Mouse (Mus musculus) lung, embryonic 15.5 days (tissue): ENCODE results near the gene Nlrp4c. TPM values are rescaled to one million over a fixed set of nuclear protein-coding genes. Genes with fewer than 3 reads are reported as not detected.
"Not testable (repeated sequence)": the region's sequence is repeated elsewhere in the genome, so short reads cannot be mapped to it uniquely, and the experiment has no call there.

Experiments used
- ATAC-seq: fragments of 200-750 bp; cut with Nextera tagmentation; 2 replicates; pipeline ENCODE4 v1.8.0; 2017; ENCODE audit warnings: moderate number of reproducible peaks, borderline replicate concordance; ENCODE audit not compliant: low FRiP score, low TSS enrichment; ENCODE audit errors: extremely low read depth
- H3K27ac ChIP-seq: fragments of 300-500 bp; sonication (generic); 2 replicates; pipeline ENCODE4 v1.5.1; 2015; ENCODE audit warnings: moderate library complexity, mild to moderate bottlenecking, inconsistent platforms
- H3K27me3 ChIP-seq: fragments of 300-500 bp; sonication (generic); 2 replicates; pipeline ENCODE4 v1.6.1; 2015; ENCODE audit warnings: inconsistent platforms
- H3K36me3 ChIP-seq: fragments of 300-500 bp; sonication (generic); 2 replicates; pipeline ENCODE4 v1.6.1; 2015; ENCODE audit warnings: inconsistent platforms
- H3K4me1 ChIP-seq: fragments of 300-500 bp; sonication (generic); 2 replicates; pipeline ENCODE4 v1.6.1; 2015; ENCODE audit warnings: inconsistent platforms
- H3K4me2 ChIP-seq: fragments of 300-500 bp; sonication (generic); 2 replicates; pipeline ENCODE4 v1.6.1; 2015; ENCODE audit warnings: inconsistent platforms, mild to moderate bottlenecking, moderate library complexity
- H3K4me3 ChIP-seq: fragments of 300-500 bp; sonication (generic); 2 replicates; pipeline ENCODE4 v1.5.1; 2015; ENCODE audit warnings: mild to moderate bottlenecking, inconsistent platforms
- H3K9ac ChIP-seq: fragments of 300-500 bp; sonication (generic); 2 replicates; pipeline ENCODE4 v1.6.1; 2015; ENCODE audit warnings: inconsistent platforms
- H3K9me3 ChIP-seq: fragments of 300-500 bp; sonication (generic); 2 replicates; pipeline ENCODE4 v1.6.1; 2016; ENCODE audit warnings: inconsistent platforms
- WGBS: fragments of 180-500 bp; shearing (Covaris S2); methylation state at CpG from one replicate; pipeline ENCODE4 v1.1.7; 2015; 5-methylcytosine and 5-hydroxymethylcytosine counted together
- polyA plus RNA-seq: library from polyadenylated mRNA; unstranded; fragments of >200 nt; fragmentation: Nextera tagmentation; extraction: Ambion mirVana; gene quantifications from 2 replicates; pipeline ENCODE4 v1.2.1, GENCODE M21; 2015

The Nlrp4c gene
- polyA plus RNA-seq = not detected in 2 replicates

GRCm38 (mm10) chr7:6044861-6045260 lies at the start of gene Nlrp4c:
TSS of gene Nlrp4c (plus strand) at chr7:6045161.
- no peak within 1 kb of the TSS for H3K27ac ChIP-seq
- H3K4me2 ChIP-seq = no peak within 1 kb of the TSS
- 83% methylated on average over 9 of the region's 11 CpGs for WGBS
- no peaks in the 10 kb centered on the region; the same call in 1 of the 2 replicates for H3K9me3 ChIP-seq
- no peaks in the 10 kb centered on the region for H3K36me3 ChIP-seq
- no peaks in the 10 kb centered on the region for H3K4me1 ChIP-seq
- H3K27me3 ChIP-seq = no peaks in the 10 kb centered on the region
- H3K9ac ChIP-seq = no peak within 1 kb of the TSS
- no peak for ATAC-seq
- no peak within 1 kb of the TSS for H3K4me3 ChIP-seq

- H3K4me2 ChIP-seq = no peak within 1 kb of the TSS
- ATAC-seq = no peak
- H3K36me3 ChIP-seq = no peaks in the 10 kb centered on the region
- no peaks in the 10 kb centered on the region; the same call in 1 of the 2 replicates for H3K9me3 ChIP-seq
- H3K27ac ChIP-seq = no peak within 1 kb of the TSS
- H3K4me1 ChIP-seq = no peaks in the 10 kb centered on the region
- H3K27me3 ChIP-seq = no peaks in the 10 kb centered on the region
- no peak within 1 kb of the TSS for H3K9ac ChIP-seq
- 88% methylated on average over 1 of the region's 1 CpGs for WGBS
- H3K4me3 ChIP-seq = no peak within 1 kb of the TSS
Measured at GRCm38 (mm10) chr7:6010910-6011309, 34.1 kb upstream of the Nlrp4c start, which contains the start of gene Vmn1r65. TSS of gene Vmn1r65 (minus strand) at chr7:6011010.

GRCm38 (mm10) chr7:6119501-6119900 lies 74.5 kb downstream of the Nlrp4c start:
- no peak overlapping the region for H3K4me2 ChIP-seq
- no peak for ATAC-seq
- H3K27ac ChIP-seq = no peak overlapping the region
- no peak overlapping the region for H3K4me3 ChIP-seq
- WGBS = 73% methylated on average over 3 of the region's 3 CpGs
- no peaks in the 10 kb centered on the region for H3K9me3 ChIP-seq
- no peaks in the 10 kb centered on the region for H3K27me3 ChIP-seq
- no peak overlapping the region for H3K9ac ChIP-seq
- H3K36me3 ChIP-seq = no peaks in the 10 kb centered on the region
- H3K4me1 ChIP-seq = no peaks in the 10 kb centered on the region

GRCm38 (mm10) chr7:6120104-6120503 lies 75.1 kb downstream of the Nlrp4c start:
- not testable (repeated sequence) for H3K4me3 ChIP-seq, ATAC-seq, H3K9ac ChIP-seq, H3K9me3 ChIP-seq, H3K36me3 ChIP-seq, H3K27ac ChIP-seq, H3K4me2 ChIP-seq, H3K4me1 ChIP-seq, H3K27me3 ChIP-seq
- 80% methylated on average over 2 of the region's 2 CpGs for WGBS

- H3K4me3 ChIP-seq, H3K4me1 ChIP-seq, H3K9me3 ChIP-seq, H3K27me3 ChIP-seq, H3K27ac ChIP-seq, H3K36me3 ChIP-seq, H3K9ac ChIP-seq, H3K4me2 ChIP-seq, ATAC-seq: not testable (repeated sequence)
- WGBS = 56% methylated on average over 1 of the region's 1 CpGs
Measured at GRCm38 (mm10) chr7:6121128-6121527, 76.2 kb downstream of the Nlrp4c start.

- no peak overlapping the region for H3K4me3 ChIP-seq
- H3K4me1 ChIP-seq = no peaks in the 10 kb centered on the region
- peaks cover 11% of the 10 kb centered on the region for H3K36me3 ChIP-seq
- peak; percentile 58; the same call in 1 of the 2 replicates for ATAC-seq
- H3K4me2 ChIP-seq = no peak overlapping the region
- H3K27me3 ChIP-seq = no peaks in the 10 kb centered on the region
- WGBS = 34% methylated on average over 7 of the region's 7 CpGs
- no peak overlapping the region for H3K9ac ChIP-seq
- H3K27ac ChIP-seq = no peak overlapping the region
- no peaks in the 10 kb centered on the region for H3K9me3 ChIP-seq
Measured at GRCm38 (mm10) chr7:6126690-6127448, 81.9 kb downstream of the Nlrp4c start.

GRCm38 (mm10) chr7:6130346-6130745 lies 85.4 kb downstream of the Nlrp4c start:
- Histone ChIP-seq H3K4me3 (no peak overlapping the region), H3K36me3 (peaks cover 44% of the 10 kb centered on the region), H3K9me3 (no peaks in the 10 kb centered on the region)

GRCm38 (mm10) chr7:6132646-6133045 lies 87.7 kb downstream of the Nlrp4c start:
- Histone ChIP-seq H3K4me1 (no peaks in the 10 kb centered on the region), H3K9ac (no peak overlapping the region), H3K4me2 (no peak overlapping the region), H3K36me3 (peaks cover 52% of the 10 kb centered on the region), H3K4me3 (no peak overlapping the region), H3K27me3 (no peaks in the 10 kb centered on the region), H3K27ac (no peak overlapping the region), H3K9me3 (no peaks in the 10 kb centered on the region)
- ATAC-seq = no peak
- WGBS = 88% methylated on average over 30 of the region's 30 CpGs

More at GRCm38 (mm10) chr7:6130346-6130745, 85.4 kb downstream of the Nlrp4c start:
- no peaks in the 10 kb centered on the region for H3K4me1 ChIP-seq
- H3K27me3 ChIP-seq = no peaks in the 10 kb centered on the region
- no peak for ATAC-seq
- WGBS = 39% methylated on average over 4 of the region's 4 CpGs
- no peak overlapping the region for H3K9ac ChIP-seq
- H3K27ac ChIP-seq = no peak overlapping the region
- H3K4me2 ChIP-seq = no peak overlapping the region

- Histone ChIP-seq H3K4me3 (no peak overlapping the region), H3K4me1 (no peaks in the 10 kb centered on the region), H3K36me3 (peaks cover 49% of the 10 kb centered on the region), H3K4me2 (no peak overlapping the region), H3K27ac (no peak overlapping the region), H3K9me3 (no peaks in the 10 kb centered on the region), H3K9ac (no peak overlapping the region), H3K27me3 (no peaks in the 10 kb centered on the region)
- no peak for ATAC-seq
Measured at GRCm38 (mm10) chr7:6136497-6136896, 91.5 kb downstream of the Nlrp4c start.

GRCm38 (mm10) chr7:6139295-6139694 lies 94.3 kb downstream of the Nlrp4c start:
- Histone ChIP-seq H3K9me3 (no peaks in the 10 kb centered on the region), H3K27me3 (no peaks in the 10 kb centered on the region), H3K27ac (no peak overlapping the region), H3K4me2 (no peak overlapping the region), H3K4me3 (no peak overlapping the region), H3K4me1 (no peaks in the 10 kb centered on the region), H3K36me3 (peaks cover 28% of the 10 kb centered on the region), H3K9ac (no peak overlapping the region)
- ATAC-seq = no peak
- WGBS = 58% methylated on average over 3 of the region's 3 CpGs

GRCm38 (mm10) chr7:6143991-6144531 lies 99.1 kb downstream of the Nlrp4c start:
- Histone ChIP-seq H3K36me3 (peaks cover 10% of the 10 kb centered on the region; the same call in 1 of the 2 replicates), H3K4me2 (no peak overlapping the region), H3K9me3 (no peaks in the 10 kb centered on the region), H3K4me3 (no peak overlapping the region), H3K4me1 (peaks cover 37% of the 10 kb centered on the region), H3K27me3 (no peaks in the 10 kb centered on the region), H3K27ac (no peak overlapping the region), H3K9ac (no peak overlapping the region)
- no peak for ATAC-seq
- 83% methylated on average over 2 of the region's 2 CpGs for WGBS

- Histone ChIP-seq H3K4me1 (peaks cover 41% of the 10 kb centered on the region), H3K9me3 (no peaks in the 10 kb centered on the region), H3K4me2 (no peak overlapping the region), H3K36me3 (peaks cover 8% of the 10 kb centered on the region; the same call in 1 of the 2 replicates), H3K4me3 (no peak overlapping the region), H3K27ac (no peak overlapping the region), H3K9ac (no peak overlapping the region), H3K27me3 (no peaks in the 10 kb centered on the region)
- 83% methylated on average over 8 of the region's 8 CpGs for WGBS
- no peak for ATAC-seq
Measured at GRCm38 (mm10) chr7:6145423-6146188, 100.6 kb downstream of the Nlrp4c start.
